Mouse (Mus musculus): Measurements from ENCODE around the gene Lef1. TPM values are rescaled to one million over a fixed set of nuclear protein-coding genes. Genes with fewer than 3 reads are reported as not detected.

The Lef1 gene
- total RNA-seq, 2 experiments from 2014 or later: 6.3 to 8.4 TPM

GRCm38 (mm10) chr3:131106451-131107291, 3.6 kb upstream of the Lef1 start:
- intact Hi-C loops (cut with DNase I): no loop called here
- DNase-seq (ENCODE audit: low spot score in 2 of 2): no peak

- no peak for DNase-seq (ENCODE audit: low spot score in 2 of 2)
- intact Hi-C loops (cut with DNase I): no loop called here
Measured at GRCm38 (mm10) chr3:131107301-131108093, 2.8 kb upstream of the Lef1 start.

- no peak for DNase-seq (ENCODE audit: low spot score in 2 of 2)
- intact Hi-C loops (cut with DNase I): no loop called here
Measured at GRCm38 (mm10) chr3:131108094-131108653, 2.1 kb upstream of the Lef1 start.

- intact Hi-C loops (cut with DNase I): no loop called here
- no peak for DNase-seq (ENCODE audit: low spot score in 2 of 2)
Measured at GRCm38 (mm10) chr3:131109066-131109685, 1.1 kb upstream of the Lef1 start.

GRCm38 (mm10) chr3:131109686-131110070, 593 bp upstream of the Lef1 start:
- intact Hi-C loops (cut with DNase I): no loop called here
- DNase-seq (ENCODE audit: low spot score in 2 of 2): no peak

- no peak for DNase-seq (ENCODE audit: low spot score in 2 of 2)
- intact Hi-C loops (cut with DNase I): no loop called here
Measured at GRCm38 (mm10) chr3:131111151-131111850, 1.0 kb downstream of the Lef1 start.

- intact Hi-C loops (cut with DNase I): no loop called here
Measured at GRCm38 (mm10) chr3:131111851-131112572, 1.7 kb downstream of the Lef1 start.

GRCm38 (mm10) chr3:131112573-131112955, 2.3 kb downstream of the Lef1 start:
- intact Hi-C loops (cut with DNase I): no loop called here
- no peak for DNase-seq (ENCODE audit: low spot score in 2 of 2)

More at GRCm38 (mm10) chr3:131111851-131112572, 1.7 kb downstream of the Lef1 start:
- no peak for DNase-seq (ENCODE audit: low spot score in 2 of 2)

- no peak for DNase-seq (ENCODE audit: low spot score in 2 of 2)
- intact Hi-C loops (cut with DNase I): no loop called here
Measured at GRCm38 (mm10) chr3:131113029-131113428, 2.8 kb downstream of the Lef1 start.

GRCm38 (mm10) chr3:131116116-131116515, 5.8 kb downstream of the Lef1 start:
- intact Hi-C loops (cut with DNase I): no loop called here
- no peak for DNase-seq (ENCODE audit: low spot score in 2 of 2)

GRCm38 (mm10) chr3:131117352-131117751, 7.1 kb downstream of the Lef1 start:
- no peak for DNase-seq (ENCODE audit: low spot score in 2 of 2)
- intact Hi-C loops (cut with DNase I): no loop called here

- intact Hi-C loops (cut with DNase I): no loop called here
- DNase-seq (ENCODE audit: low spot score in 2 of 2): no peak
Measured at GRCm38 (mm10) chr3:131117883-131118282, 7.6 kb downstream of the Lef1 start.

GRCm38 (mm10) chr3:131119435-131119834, 9.2 kb downstream of the Lef1 start:
- DNase-seq (ENCODE audit: low spot score in 2 of 2): no peak
- intact Hi-C loops (cut with DNase I): no loop called here

- no peak for DNase-seq (ENCODE audit: low spot score in 2 of 2)
- intact Hi-C loops (cut with DNase I): no loop called here
Measured at GRCm38 (mm10) chr3:131123501-131123900, 13.2 kb downstream of the Lef1 start.

GRCm38 (mm10) chr3:131125873-131126272, 15.6 kb downstream of the Lef1 start:
- no peak for DNase-seq (ENCODE audit: low spot score in 2 of 2)
- intact Hi-C loops (cut with DNase I): no loop called here

GRCm38 (mm10) chr3:131126438-131126837, 16.2 kb downstream of the Lef1 start:
- intact Hi-C loops (cut with DNase I): no loop called here
- DNase-seq (ENCODE audit: low spot score in 2 of 2): no peak

- DNase-seq (ENCODE audit: low spot score in 2 of 2): no peak
- intact Hi-C loops (cut with DNase I): no loop called here
Measured at GRCm38 (mm10) chr3:131134003-131134402, 23.7 kb downstream of the Lef1 start.

- intact Hi-C loops (cut with DNase I): no loop called here
- DNase-seq (ENCODE audit: low spot score in 2 of 2): no peak
Measured at GRCm38 (mm10) chr3:131135434-131135833, 25.2 kb downstream of the Lef1 start.

- DNase-seq (ENCODE audit: low spot score in 2 of 2): no peak
- intact Hi-C loops (cut with DNase I): no loop called here
Measured at GRCm38 (mm10) chr3:131136455-131136854, 26.2 kb downstream of the Lef1 start.

Data from left cerebral cortex, postnatal 14 days (tissue).